Mouse (Mus musculus): ENCODE results near the gene Jmy.

Jmy gene

DNA sequence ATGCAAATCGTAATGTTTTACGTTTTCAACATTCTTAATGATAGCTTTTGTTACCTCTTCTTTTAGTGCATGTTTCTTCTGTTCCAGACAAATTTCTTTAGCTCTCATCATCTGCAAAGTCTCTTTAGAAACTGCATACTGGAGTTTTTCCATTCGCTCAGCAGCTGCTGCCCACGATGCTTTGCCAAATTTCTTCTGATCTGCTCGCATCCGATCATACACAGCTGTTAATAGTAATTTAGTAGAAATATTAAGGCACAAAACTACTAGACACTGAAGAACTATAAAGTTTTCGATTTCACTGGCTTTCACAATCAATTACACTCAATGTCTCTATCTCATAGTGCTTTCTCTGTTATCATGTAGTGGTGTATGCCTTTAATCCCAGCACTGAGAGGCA, 40.0 kb downstream of the Jmy start:
- DNase-seq (ENCODE audit: low spot score in 2 of 2) = peak; percentile 10 to 19

DNA sequence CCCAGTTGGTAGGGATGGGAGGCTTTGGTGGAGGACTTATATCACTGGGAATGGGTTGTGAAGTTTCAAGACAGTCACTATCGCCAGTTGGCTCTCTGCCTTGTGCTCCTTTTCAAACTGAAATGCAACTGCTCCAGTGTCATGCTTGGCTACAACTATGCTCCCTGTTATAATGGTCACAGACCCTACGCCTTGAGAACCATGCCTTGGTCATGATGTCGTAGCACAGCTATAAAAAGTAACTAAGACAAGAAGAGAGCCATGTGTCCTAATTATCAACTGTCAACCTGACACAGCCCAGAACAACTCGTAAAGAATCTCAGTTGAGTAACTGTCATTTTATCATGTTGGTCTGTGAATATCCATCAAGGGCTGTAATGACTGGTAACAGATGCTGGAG, 41.0 kb downstream of the Jmy start:
- DNase-seq (ENCODE audit: low spot score in 2 of 2) = peak; percentile 21 to 26

DNA sequence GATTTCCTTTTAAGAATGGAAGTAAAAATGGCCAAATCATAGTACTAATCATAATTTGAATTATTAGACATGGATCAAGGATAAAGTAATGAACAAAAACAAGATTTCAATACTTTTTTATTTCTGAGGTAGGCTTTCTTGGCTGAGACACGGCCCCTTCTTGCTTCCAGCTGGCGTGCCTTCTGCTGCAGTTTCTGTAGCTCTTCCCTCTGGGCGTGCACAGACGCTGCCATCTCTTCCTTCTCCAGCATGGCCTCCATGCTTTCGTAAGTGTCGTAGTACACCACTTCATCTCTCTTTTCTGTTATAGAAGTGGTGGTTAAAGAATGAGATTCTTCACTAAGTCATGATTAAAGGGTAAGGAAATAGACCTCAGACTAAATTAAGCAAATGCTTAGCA, 46.3 kb downstream of the Jmy start:
- DNase-seq (ENCODE audit: low spot score in 2 of 2) = no peak

DNA sequence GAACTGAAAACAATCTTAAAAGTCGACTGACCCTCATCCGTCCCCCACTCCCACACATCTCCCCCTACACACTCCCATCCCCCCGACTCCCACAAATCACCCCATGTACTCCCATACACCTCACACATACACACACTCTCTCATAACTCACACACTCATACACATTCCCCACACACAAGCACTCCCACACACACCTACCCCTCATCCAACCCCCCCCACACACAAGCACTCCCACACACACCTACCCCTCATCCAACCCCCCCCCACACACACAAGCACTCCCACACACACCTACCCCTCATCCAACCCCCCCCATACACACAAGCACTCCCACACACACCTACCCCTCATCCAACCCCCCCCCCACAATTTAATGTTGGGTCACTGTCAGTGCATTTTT, 59.4 kb downstream of the Jmy start:
- no peak for DNase-seq (ENCODE audit: low spot score in 2 of 2)

DNA sequence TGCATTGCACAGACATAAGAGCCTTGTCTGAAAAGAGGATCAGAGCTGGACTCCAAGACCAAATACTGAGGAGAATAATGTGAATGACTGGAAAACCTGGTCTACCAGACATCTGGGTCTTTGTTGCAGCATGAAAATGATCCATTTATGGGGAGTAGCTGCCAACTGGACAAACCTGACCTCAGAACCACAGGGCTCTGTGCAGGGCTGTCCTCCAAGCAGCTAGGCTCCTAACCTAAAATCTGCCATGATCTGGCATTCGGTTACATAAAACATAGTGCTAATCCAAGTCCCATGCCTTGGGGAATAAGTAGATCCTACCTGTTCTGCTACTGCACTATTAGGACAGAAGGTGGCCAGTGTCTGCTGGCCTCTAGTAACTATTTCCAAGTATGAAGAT, 70.4 kb downstream of the Jmy start:
- DNase-seq (ENCODE audit: low spot score in 2 of 2) = no peak

DNA sequence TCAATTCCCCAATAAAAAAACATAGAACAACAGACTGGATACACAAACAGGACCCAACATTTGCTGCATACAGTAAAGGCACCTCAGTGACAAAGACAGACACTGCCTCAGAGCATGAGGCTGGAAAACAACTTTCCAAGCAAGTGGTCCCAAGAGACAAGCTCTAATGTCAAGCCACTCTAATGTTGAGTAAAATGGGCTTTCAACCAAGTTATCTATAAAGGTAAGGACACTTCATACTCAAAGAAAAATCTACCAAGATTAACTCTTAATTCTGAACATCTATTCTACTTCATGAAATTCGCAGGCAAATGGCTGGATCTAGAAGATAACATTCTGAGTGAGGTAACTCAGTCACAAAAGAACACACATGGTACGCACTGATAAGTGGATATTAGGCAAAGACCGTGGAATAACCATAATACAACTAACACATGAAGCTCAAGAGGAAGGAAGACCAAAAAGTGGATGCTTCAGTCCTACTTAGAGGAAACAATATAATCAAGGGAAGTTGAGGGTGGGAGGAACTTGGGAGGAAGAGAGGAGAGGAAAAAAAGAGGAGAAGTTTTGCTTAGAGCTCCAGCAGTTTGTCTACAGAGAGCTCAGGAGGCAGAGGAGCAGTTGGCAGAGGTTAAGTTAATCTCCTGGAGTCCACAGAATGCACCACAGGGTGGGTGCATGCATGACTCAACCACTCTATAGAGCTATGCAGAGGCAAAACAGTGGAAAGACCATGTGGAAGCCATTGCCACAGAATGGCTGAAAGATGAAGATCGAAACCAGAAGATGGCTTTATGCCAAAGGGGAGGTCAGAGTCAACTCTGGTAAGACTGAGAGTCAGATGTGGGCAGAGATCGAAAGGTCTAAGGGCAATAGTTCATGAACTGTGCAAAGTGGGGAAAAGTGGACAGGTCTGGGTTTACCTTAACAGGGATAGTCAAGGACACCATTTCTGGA, 71.4 kb downstream of the Jmy start:
- DNase-seq (ENCODE audit: low spot score in 2 of 2) = no peak

DNA sequence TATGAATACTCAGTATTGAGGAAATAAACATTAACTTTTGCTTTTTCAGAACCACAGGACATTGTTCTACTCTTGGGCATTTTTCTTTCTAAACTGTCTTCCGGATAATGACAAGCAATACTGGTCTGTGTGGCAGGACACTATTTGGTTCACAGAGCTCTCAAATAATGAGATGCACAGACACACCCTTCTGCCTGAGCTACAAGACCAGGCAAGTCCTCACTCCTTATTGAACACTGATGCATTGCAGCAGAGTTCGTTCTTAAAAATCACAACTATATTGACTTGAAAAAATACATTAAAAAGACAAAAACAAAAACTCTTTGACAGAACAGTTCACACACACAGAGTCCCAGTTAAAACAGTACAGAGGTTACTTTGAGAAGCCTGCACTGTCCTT, 76.4 kb downstream of the Jmy start:
- no peak for DNase-seq (ENCODE audit: low spot score in 2 of 2)

DNA sequence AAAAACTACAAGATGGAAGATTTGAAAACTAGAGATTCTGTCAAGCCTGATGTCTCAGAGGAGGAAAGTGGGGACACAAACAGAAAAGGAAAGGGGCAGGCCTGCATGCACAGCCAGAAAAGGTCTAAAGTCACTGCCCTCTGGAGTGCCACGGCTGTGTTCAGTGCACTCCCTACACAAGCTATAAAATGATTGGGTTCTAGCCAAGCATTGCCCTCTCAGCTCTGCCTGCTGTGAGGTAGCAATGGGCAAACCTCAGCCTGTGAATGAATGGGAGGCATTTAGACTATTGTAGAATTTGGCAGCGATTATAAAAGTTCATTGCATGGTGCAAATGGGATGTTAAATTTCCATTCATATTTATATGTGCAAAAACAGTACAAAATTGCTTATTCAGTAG, 79.8 kb downstream of the Jmy start:
- no peak for DNase-seq (ENCODE audit: low spot score in 2 of 2)

DNA sequence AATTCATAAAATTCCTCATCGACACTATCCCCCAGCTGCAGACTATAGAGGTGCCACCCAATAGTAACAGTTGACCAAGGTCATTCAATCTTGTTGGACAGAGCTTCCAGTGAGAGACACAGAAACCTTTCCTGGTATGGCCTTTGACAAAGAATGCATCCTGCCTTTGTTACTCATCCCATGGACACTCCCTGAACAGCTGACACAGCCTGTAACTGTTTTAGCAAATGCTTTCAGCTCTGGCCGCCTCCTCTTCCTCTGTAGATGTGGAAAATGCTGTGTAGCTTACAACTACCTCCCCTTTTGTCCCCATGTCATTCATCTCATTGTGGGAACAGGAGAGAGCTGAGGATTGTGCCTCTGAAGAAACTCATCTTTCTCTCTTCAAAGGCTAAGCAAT, 81.3 kb downstream of the Jmy start:
- no peak for DNase-seq (ENCODE audit: low spot score in 2 of 2)

DNA sequence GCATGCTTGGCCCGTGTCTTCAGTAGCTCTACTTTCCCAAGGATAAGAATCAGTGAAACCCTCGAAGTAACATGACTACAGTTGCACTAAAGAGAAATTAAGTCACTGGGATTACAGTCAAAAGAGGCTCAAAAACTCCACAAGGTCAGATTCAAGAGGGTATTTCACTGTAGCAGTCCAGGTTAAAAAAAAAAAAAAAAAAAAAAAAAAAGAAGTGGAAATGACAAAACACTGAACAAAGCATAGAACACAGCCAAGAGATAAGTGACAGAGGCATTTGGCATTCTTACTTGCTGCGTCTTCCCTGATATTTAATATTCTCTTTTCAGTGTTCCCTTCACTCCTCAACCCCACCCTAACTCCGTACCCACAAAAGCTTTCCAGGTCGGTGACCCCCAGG, 84.6 kb downstream of the Jmy start:
- DNase-seq (ENCODE audit: low spot score in 2 of 2) = no peak

DNA sequence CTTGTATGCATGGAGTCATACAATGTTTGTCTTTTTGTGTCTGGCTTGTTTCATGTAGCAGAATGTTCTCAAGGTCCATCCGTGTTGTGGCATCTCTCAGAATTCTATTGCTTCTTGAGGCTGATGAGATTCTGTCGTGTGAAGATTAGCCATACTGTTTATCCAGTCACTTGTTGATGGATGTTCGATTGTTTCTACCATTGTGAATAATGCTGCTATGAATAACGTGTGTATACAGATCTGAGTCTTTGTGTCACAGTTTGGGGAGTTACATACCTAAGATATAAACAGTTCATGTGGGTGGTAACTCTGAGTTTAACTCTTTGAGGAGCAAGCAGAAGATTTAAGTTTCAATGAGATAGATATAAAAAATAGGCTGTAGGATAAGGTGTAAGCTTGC, 89.3 kb downstream of the Jmy start:
- DNase-seq (ENCODE audit: low spot score in 2 of 2) = no peak

DNA sequence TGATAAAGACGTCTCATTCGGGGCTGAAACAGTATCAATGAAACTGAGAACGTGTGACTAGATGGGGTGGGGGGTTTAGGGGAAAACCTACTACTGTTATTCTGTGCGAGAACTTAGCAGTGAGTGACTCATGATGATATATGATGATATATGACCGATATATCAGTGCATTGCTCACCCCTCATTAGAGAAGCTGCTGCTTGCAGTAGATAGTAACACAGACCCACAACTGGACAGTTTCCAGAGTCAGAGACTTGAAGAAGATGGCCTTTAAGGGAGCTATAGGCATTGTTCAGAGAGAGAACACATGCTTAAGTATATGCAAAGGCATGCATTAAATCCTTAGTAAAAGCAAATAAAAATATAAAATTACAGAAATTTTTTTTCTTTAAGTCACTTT, 92.8 kb downstream of the Jmy start:
- DNase-seq (ENCODE audit: low spot score in 2 of 2) = no peak

DNA sequence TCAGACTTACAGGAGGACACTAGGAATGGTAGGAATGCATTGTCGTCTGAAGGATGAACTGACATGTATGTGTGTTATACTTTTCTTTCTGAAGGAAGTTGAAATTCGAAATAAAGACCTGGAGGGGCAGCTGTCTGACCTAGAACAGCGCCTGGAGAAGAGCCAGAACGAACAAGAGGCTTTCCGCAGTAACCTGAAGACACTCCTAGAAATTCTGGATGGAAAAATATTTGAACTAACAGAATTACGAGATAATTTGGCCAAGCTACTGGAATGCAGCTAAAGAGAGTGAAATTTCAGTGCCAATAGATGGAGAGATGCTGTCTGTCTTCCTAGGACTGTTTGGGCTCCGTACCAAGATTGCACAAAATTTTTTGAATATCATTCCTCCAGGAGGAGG, 97.7 kb downstream of the Jmy start:
- DNase-seq (ENCODE audit: low spot score in 2 of 2) = no peak

DNA sequence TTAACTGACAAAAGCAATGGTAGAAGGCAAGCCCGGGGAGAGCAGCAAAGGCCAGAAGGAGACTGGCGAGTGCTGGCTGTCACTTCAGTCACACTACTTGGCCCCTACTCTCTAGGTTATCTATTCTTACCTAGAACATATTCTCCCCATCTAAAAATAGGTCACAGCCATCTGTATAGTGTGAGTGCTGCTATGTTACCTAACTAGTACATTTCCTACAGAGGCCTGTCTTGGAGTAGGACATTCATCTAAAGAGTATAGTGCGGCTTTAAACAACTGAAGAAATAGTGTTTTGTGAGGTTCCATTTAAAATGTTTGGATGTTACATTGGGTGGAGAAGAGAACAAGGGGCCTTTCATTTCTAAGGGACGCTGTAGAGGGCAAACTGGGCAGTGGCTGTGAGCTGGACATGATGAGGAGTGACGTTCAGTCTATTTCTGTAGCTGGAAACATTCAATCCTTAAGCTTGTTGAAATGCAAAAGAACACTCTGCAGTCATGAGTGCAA, 99.8 kb downstream of the Jmy start:
- DNase-seq (ENCODE audit: low spot score in 2 of 2) = peak; percentile 56 to 73

DNA sequence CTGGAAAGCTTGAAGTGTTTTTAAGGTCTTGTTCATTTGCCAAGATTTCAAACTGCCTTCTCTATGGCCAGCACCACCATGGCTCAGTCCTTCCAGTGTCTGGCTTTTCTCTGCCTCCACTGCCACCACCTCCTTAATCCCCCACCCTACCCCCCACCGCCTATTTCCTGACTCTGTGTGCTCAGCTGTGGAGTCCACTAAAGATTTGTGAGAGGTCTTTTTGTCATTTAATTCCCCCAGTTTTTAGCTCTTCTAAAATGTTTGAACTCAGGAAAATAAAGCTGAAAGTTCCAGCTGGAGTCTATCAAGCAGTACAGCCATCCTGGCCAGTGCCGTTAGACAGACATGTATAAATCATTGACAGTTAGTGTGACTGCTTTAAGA, 110.4 kb downstream of the Jmy start:
- DNase-seq (ENCODE audit: low spot score in 2 of 2) = no peak

DNA sequence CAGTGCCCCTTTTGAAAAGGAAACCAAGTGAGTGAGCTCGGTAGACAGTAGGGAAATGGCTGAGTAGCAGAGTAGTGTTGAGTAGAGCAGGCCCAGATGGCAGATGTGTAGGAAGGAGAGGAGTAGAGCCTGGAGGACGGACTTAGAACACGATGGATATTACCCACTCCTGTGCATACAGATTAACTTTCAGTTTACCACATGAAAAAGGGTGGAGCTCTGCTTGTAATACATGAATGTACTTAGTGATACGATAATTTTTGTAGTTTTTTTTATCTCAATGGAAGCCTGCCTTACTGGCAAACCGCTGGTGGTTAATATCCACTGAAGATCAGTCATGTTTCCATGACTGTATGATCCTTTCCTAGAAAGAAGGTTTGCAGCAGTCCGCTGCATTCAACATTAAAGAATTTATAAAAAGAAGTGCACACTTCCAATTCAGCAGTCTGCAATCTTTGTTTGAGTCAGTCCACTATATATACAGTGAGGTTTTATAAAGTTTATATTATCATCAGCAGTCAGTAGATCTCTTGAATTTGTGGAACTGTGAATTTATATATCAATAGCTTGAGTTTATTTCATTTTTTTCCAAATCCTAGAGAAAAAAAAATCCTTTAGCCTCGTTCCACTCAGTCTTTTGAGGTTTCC, 110.9 kb downstream of the Jmy start:
- DNase-seq (ENCODE audit: low spot score in 2 of 2) = no peak

DNA sequence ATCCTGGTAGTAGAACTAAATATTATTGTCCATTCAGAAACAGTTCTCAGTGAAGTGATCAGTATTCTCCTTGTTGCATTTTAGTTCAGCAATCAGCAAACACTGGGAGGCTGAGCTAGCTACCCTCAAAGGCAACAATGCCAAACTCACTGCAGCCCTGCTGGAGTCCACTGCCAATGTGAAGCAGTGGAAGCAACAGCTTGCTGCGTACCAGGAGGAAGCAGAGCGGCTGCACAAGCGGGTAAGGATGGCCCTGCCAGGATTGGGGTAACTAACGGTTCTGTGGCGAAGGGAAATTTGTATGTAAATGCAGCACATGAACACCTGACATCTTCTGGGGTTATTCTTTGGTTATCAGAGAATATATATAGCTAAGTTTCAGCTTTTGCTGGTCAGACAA, 112.2 kb downstream of the Jmy start:
- DNase-seq (ENCODE audit: low spot score in 2 of 2) = no peak

DNA sequence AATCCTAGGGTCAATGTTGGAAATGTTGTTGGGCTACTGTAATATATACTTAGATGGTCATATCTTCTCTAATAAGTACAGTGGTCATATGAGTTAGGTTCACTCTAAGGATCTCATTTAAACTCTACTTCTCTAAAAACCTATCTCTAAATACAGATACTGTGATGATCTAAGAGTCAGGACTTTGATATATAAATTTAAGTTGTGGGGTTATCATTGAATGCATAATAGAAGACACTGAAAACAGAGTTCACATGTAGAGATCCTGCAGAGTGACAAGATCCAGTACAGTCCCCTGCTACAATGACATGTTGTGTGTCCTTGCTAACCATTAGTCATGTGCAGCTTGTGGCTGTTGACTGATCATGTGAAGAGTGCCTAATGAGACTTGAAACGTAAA, 114.5 kb downstream of the Jmy start:
- no peak for DNase-seq (ENCODE audit: low spot score in 2 of 2)

DNA sequence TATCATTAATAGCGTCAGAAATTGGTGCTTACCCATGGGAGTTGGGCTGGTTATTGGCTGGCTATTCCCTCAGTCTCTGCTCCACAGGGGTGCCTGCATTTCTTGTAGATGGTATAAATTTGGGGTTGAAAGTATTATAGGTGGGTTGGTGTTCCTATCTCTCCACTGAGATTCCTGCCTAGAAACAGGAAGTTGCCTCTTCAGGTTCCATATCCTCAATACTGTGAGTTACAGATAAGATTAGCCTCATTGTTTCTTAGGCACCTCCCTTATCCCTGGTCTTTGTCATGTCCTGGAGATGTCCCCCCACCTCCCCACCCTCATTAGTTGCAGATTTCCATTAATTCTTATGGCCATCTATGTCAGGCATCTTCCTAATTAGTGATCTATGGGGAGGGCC, 115.1 kb downstream of the Jmy start:
- DNase-seq (ENCODE audit: low spot score in 2 of 2) = no peak

DNA sequence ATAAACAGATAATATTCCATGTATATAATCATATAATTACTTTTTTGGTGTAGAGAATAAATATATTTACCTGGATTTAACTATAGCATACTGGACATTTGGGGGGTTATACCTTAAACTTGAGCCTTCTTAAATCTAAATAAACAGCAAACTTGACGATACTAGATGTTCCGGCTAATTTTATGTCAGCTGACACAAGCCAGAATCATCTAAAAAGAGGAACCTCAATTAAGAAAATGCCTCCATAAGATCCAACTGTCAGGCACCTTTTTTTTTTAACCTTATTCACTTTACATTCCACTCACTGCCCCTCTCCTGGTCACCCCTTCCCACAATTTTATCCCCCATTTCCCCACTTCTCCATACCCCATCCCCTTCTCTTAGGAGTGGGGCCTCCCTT, 116.0 kb downstream of the Jmy start:
- DNase-seq (ENCODE audit: low spot score in 2 of 2) = no peak

DNA sequence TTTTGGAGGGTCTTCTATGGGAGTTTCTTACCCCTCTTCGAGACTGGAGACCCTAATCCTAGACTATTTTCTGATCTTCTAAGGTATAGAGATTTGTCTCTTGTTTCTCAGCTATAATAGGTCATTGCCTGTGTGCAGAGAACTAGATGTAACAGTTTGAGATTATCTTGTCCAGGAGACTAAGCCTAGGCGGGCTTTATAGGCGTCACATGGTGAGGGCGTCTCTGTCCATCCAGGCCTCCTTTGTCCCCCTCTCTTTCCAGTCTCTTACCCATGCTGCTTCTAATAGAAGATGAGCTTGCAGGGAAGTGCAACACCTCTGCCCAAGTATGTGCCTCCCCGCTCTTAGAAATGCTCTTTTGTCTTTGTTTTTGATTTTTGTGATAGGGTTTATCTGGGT, 116.5 kb downstream of the Jmy start:
- DNase-seq (ENCODE audit: low spot score in 2 of 2) = no peak

DNA sequence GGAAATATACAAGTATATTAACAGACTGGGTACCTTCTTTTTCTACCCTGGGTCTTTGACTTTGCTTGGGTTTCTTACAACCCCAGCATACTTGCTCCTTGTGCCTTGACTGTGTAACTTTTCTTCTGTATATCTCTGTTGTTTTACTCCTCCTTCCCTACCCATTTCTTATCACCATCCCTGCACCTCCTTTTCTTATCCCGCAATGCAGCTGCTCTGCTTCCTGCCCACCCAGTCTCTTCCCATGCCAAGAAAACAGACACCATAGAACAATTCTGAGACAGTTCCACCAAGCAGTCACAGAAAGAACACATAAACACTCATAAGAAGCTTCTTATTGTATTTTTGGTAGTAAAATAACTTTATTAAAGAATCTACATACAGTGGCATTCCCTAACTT, 118.3 kb downstream of the Jmy start:
- DNase-seq (ENCODE audit: low spot score in 2 of 2) = no peak

DNA sequence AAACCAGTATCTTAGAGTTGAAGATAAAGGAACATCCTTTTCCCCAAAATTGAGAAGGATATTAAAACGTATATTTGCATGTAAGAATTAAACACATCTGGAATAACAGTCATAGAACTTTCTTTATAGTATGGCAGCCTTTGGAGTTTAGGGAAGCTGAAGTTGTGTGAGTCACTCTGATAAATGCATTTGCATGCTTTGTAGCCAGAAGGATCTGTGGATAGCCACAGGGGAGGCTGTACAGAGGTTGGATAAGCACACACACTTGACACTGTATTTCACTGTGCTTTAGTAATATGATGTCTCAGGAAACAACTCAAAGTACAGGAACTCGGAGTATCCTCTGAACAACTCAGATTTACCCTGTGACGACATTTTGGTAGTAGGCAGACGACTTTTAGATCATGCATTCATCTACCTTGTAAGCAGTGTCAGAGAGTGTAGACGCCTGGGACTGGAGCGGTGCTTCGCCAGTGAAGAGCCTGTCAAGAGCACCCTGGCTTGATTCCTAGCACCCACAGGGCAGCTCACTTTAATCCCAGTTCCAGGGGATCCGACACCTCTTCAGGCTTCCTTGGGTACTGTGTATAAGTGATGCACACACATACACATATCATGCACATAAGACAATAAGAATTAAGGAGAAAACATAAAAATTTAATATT, 119.1 kb downstream of the Jmy start:
- no peak for DNase-seq (ENCODE audit: low spot score in 2 of 2)
